Mouse (Mus musculus) activated CD4-positive, CD25-positive, alpha-beta regulatory T cell, adult 4 months (primary cell): ENCODE measurements at regions not wholly inside any gene's neighbourhood (a gene's known extent, or its start where the extent isn't known, plus 50 kb on each side); places are given as distances from the start of the nearest gene placed in this dataset.

Experiments used
- ATAC-seq: one replicate; pipeline ENCODE4 v1.8.0; 2017

DNA sequence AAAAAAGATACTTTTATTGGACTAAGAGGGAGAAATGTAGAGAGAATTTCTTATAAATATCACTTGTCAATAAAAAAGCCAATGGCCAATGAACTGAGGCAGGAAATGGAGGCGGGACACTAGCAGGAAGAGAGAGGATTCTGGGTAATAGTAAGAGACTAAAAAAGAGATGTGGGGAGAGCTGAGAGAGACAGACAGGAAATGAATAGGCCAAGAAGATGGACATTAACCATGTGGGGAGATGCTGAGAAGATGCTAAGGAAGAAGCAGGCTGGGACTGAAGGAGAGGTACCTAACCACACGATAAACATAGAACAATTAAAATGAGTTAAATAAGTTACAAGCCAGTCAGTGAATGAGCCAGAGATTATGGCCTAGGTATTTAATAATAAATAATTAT, 181.0 kb upstream of the Nfe2l3 start:
- no peak for ATAC-seq

DNA sequence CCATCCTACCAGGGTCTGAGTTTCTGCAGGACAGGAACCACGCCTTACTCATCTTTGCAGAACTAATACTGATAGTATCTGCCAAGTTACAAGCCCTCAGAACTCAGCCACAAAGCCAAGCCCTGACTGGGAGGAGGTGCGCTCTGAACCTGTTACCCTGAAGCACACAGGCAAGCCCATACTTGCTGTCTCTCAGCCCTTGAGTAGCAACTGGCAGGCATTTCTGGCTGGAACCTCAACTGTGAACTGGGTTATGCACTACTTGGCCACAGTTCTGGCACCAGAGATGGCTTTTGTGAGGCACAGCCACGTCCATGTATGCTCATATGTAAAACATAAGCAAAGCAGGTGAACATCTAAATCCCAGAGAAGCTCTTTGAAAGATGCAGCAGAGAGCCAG, 179.7 kb upstream of the Nfe2l3 start:
- ATAC-seq = no peak

DNA sequence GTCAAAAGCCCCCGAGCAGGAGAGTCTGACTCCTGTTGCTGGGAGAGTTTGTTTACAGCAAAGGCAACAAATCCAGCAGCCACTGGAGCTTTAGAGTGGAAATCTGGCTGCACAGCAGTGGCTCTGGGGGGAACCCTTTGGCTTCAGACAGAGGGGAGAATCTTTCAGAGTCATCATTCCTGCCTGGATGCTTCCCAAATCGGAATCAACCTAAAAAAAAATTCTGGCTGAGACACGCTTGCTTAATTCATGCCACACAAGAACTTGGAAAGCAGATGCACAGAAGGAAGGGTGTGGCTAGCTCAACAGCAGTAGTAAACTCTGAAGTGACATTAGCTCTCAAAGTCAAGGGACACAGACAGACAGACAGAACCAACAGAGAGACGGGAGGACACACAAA, 175.8 kb upstream of the Nfe2l3 start:
- no peak for ATAC-seq

DNA sequence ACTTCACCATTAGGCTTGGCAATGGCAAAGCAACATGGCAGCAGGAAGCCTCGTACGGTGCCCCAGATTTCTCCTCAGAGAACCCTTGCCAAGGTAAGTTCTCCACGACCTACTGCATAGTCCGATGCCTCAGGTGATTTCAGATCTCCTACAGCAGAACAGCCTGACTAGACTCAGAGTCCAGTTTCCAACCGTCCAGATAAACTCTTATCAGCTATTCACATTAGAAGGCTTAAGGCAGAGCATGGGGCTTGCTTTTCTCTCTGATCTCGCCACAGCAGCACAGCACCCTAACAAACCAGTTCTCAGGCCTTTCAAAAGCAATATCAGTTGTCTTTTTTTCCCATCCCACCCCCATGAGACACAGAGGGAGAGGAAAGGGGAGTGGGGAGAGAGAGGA, 174.9 kb upstream of the Nfe2l3 start:
- no peak for ATAC-seq

DNA sequence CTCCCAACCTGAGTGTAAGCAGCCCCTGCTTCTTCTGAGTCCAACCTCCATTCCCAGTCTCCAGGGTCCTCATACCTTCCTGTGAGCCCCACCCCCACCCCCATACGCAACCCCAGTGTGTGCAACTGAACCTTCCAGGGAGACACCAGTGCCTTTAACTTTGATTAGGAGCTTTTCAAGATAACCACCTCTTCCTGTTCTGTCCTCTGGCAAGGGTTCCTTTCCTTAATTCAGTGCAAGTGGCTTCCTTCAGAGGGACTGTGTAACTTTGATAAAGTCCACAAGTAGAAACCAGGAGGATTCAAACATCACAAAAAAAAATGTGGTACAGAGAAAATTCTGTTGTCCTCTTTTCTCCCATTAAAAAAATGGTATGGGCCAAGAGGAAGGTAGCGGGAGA, 174.2 kb upstream of the Nfe2l3 start:
- ATAC-seq = no peak

DNA sequence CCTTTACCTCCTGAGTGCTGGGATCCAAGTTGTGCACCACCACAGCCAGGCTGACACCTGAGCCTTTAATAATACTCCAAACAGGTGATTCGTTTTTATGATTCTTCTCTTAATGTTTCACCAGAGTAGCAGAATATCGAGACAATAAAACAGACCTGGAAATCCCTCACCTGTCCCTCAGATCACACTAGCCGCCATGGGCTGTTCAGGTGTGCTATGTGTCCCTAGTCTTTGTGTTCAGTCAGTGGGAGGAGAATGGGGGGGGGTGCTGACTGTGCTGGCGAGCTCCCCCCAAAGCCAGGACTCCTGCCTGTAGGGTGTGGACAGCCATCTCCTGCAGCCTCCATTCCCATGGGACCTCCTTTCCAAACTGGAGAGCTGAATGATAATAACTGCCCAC, 168.9 kb upstream of the Nfe2l3 start:
- ATAC-seq = no peak

DNA sequence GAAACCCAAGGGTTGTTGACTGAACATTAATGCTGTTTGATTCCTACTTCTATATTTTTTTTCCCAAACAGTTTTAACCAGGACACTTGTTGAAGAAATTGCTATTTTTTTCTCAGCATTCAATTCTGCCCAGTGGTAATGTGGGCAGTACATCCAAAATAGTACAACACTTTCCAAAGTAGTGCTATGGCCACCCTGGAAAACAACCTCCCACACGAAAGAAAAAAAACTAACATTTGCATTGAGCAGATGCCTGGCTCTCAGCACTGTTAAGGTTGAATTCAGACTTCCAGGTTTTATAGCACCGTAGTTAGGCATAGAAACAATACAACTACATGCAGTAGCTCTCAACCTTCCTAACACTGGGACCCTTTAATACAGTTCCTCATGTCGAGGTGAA, 167.1 kb upstream of the Nfe2l3 start:
- no peak for ATAC-seq

DNA sequence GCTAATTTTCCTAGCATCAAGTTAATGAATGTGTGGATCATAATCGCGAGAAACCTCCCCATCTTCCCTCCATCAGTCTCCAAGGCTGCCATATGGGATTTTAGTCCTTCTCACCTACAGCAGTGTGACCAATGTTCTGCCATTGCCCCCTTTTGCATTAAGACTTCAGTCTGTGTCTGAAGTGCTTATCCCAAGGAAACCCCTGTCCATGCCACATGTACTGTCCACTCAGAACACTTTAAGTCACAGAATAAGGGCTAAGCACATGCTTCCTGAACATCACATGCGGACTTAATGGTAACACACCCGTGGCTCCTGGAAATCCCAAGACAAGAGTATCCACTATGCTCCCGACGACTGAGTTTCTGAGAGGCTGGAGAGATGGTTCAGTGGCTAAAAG, 165.7 kb upstream of the Nfe2l3 start:
- ATAC-seq = no peak

DNA sequence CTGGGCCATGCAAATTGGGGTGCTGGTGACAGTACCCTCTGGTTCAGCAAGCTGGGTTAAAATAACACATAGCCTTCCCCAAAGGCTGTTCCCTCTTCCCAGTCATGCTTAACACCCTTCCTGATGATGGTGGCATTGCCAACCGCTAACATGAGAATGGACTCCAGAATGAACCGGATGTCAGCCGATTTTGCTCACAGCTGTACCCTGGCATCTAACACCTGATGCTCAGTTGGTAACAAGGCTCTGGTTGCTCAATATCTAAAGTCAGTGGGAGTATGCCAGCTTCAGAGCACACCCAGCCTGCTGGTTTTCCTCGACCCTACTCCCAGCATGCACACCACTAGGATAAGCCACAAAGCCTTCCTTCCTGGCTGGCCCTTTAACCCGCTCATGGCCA, 164.6 kb upstream of the Nfe2l3 start:
- ATAC-seq = no peak

DNA sequence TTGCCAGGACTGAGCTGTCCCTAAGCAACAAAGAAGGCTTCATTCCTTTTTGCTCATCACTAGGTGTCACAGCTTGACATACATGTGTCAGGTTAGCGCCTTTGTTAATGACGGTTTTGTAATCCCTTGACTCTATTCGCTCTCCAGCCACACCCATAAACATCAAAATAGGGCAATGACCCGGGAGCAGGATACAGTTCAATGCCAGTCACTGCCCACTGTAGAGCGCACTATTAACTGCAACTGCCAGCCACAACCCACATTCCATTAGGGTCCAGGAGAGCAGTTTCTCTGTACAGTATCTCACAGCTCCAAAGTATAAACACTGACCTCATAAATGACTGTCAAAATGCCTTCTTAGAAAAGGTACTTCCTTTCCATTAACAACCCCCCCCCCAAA, 163.5 kb upstream of the Nfe2l3 start:
- ATAC-seq = no peak

DNA sequence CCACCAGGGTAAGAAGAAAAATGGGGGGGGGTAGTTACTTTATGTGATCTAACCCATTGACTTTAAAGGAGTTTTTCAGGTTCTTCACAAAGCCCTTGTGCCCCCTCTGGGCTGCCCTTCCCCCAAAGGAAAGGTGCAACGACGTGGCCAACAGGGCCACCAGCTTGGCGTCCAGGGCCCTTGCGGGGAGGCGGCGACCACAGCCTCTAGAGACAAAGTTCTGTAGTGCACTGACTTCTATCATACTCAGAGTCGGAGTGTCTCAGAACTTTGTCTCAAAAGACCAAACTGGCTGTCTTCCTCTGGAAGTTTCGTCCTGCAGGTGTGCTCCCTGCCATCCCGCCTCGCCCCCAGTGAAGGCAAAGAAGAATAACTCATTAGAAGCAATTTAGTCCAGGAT, 162.9 kb upstream of the Nfe2l3 start:
- ATAC-seq = no peak

DNA sequence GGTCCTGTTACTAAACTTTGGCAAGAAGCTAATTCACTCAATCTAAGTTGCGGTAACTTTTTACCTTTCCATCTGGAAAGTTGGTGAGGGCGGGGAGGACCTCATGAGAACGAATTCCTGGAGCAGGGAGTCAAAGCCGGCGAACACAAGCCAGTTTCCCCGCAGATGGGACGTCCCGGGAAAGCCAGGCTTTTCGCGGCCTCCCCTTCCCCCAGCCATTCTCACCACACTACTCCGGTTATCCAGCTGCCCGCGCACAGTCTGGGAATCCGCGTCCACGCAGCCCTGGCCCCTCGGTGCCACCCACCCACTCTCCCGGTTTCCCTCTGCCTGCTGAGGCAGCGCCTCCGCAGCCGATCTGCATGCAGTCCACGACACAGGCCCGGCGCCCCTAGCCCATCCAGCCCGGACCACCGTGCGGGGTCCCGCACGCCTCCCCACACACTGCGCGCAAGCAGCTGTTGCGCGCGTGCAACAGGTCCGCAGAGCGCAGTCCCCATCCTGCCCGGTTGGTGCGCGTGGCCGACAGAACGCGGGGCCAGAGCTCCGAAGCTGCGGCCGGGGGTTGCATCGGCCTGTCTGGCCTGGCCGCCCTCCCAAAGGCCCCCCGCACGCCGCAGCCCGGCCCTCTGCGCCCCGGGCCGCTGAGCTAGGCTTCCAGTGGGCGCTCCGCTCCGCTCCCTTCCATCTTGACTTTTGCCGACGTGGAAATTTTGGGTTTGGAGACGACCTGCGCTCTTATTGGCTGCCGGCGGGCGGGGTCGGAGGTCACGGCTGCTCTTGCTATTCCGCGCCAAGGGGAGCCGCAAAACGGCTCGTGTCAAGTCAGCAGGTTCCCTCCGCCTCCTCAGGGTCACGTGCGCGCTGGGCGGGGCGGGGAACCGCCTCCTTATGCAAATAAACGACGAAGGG, 162.0 kb upstream of the Nfe2l3 start:
- ATAC-seq = peak; percentile 81

DNA sequence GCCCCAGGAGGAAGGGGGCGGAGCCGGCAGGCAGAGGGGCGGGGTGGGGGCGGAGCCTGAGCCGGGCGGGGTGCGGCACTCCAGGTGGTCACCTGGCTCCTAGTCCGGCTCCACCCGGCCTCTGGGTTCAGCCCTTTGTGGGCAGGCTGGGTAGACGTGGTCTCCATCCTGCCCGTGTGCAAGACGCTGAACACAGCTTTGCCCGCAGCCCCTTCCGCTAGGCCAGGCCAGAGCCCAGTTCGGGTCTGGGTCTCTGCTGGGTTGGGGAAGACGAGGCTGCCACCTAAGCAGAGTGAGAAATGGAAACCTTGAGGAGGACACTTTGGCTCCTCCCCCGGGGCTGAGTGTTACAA, 161.4 kb upstream of the Nfe2l3 start:
- ATAC-seq = peak; percentile 11

DNA sequence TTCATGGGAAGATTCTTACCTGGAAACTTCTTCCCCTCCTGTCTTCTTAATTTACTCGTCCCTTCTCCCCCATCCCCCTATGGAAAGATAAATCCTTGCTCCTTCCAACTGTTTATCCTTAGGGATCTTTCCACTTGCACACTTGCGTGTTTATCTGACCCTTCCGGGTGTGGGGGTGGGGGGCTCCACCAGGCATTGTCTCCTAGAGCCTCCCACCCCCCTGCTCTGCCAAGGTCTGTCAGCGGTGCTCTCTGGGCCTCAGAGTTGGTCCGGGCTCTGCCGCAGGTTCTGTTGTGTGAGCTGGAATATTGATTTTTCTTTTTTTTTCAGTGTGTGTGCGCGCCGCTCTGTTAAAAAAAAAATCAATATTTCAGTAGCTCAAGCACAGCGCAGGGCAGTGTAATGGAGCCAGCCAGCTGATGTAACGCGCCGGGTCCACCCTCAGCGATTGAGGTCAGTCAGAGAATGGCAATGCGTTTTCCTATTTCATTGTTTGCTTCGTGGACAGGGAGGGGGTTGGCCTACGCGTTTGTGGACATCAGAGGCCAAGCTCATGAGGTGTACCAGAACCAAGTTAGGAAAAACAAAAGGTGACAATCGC, 160.2 kb upstream of the Nfe2l3 start:
- no peak for ATAC-seq

DNA sequence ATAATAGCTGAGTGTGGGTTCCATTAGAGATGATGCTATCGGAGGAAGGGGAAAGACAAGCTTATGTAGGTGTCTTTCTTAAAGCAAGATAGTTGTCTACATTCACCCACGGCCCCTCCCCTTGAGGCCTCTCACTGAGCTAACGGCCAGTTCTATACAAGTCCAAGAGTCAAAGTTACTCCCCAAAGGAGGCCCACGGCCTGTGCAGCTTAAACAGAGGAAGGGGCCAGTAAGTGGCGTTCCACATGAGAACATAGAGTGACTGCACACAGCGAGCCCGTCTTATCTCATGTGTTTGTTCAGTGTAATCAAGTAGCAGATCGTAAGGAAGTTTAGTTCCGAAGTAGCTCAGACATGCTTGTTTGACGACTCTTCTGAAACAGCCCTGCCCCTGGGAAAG, 153.0 kb upstream of the Nfe2l3 start:
- ATAC-seq = no peak

DNA sequence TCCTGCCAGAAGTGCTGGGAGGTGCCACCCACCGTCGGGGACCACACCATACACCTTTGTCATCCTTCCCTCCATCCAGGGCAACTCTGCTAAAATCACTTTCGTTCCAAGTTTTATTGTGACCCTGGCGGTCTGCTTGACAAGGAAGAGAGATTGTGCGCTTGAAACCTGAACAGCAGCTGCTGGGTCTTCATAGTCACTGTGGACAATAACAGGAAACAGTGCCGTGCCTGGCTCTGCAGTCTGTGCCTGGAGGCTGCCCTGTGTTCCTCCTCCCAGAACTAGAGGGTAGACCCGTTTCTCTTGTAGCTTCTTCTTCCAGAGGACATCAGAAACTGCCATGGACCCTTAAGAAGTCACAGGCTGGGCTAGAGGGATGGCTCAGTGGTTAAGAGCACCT, 152.2 kb upstream of the Nfe2l3 start:
- ATAC-seq = no peak

DNA sequence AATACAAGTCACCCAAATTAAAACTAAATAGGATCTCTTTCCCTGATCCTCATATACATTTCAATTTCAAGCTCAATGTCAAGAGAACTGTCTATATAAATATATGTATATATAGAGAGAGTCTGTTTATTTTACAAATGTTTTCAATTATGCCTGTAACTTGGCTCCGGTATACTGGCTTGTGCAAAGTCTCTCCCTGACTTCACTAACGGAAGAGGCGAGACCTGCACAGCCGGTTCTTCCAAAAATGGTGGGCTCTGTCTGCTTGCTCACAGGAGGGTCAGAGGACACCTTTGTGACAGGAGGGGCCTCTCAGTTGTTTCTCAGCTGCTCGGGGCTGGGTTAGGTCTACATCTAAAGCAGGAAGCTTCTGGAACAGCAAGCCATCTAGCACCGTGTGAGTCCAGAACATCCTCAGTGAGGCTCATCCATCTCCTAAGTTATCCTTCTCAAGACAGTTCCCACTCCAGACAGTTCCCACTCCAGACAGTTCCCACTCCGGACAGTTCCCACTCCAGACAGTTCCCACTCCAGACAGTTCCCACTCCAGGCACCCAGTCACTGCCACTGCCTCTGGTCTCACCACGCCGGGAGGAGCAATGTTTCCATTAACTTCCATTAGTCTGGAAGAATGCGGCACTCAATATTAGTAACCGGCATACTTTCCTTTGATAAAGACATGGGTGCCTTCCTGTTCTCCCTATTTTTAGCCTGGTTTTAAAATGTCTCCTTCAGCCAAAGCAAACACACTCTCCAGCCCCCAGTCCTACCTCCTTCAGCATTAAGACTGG, 148.4 kb upstream of the Nfe2l3 start:
- no peak for ATAC-seq

DNA sequence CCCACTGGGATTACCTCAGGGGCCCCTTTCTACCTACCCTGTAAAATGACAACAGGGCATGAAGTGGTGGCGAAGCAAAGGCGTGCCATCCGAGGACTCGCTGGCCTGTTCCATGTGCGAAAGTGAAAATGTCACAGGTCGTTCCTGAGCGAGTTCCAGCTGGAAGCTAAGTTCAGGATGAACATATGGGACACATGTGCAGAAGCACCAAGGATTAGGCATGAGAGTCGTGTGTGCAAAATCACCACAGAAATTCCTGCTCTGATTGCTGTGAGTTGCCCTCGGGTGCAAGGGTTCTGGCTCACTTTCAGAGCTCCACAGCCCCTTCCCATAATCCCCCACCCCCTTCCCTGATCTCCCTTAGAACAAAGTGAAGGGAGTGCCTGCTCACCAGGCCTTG, 147.6 kb upstream of the Nfe2l3 start:
- ATAC-seq = no peak

DNA sequence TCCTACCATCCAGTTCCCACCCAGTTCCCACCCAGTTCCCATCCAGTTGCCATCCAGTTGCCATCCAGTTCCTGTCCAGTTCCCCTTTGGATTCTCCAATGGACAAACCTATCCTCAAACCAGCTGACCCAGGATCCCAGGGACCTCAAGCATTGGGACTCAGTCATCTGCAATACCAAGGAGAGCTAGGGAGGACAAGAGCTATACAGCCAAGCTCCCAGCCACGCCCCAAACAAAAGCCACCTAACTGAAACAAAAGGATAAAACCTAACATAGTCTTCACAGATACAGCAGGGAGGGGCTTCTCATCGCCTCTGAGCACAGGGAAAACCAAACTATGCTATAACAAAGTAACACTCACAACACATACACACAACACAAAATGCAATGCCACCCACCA, 145.6 kb upstream of the Nfe2l3 start:
- no peak for ATAC-seq

DNA sequence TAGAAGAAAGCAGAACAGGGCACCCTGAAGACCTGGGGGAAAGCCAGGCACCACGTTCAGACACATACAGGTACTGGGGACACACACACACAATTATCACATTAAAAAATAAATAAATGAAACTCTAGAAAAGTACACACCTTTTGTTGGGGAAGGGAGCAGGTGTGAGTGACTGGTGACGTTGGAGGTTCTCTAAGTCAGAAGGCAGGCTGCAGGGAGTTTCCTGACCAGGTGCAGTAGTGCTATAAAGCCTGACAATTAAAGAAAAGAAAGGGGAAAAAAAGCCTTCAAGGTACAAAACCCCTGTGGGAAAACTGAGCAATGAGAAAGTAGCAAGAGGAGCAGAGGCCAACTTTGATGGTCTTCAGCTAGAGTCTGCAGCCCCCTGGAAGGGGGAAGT, 145.1 kb upstream of the Nfe2l3 start:
- ATAC-seq = peak; percentile 48

DNA sequence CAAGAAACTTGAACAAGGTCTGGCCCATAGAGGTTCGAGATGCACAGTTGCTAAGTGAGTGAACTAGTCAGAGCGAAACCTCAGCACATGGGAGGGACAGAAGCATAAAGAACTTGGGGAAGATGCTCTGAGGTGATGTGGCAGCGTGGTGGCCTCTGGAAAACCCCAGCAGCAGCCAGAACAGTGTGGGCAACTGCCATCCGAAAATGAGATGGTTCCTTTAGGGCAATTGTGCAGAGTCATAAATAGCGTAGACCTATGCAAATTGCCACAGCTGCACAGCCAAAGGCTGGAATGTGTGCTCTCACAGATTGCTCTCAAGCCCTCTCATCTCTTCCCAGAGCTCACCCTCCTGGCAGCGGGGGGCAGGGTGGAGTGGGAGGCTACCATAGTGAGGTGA, 144.7 kb upstream of the Nfe2l3 start:
- peak; percentile 82 for ATAC-seq

DNA sequence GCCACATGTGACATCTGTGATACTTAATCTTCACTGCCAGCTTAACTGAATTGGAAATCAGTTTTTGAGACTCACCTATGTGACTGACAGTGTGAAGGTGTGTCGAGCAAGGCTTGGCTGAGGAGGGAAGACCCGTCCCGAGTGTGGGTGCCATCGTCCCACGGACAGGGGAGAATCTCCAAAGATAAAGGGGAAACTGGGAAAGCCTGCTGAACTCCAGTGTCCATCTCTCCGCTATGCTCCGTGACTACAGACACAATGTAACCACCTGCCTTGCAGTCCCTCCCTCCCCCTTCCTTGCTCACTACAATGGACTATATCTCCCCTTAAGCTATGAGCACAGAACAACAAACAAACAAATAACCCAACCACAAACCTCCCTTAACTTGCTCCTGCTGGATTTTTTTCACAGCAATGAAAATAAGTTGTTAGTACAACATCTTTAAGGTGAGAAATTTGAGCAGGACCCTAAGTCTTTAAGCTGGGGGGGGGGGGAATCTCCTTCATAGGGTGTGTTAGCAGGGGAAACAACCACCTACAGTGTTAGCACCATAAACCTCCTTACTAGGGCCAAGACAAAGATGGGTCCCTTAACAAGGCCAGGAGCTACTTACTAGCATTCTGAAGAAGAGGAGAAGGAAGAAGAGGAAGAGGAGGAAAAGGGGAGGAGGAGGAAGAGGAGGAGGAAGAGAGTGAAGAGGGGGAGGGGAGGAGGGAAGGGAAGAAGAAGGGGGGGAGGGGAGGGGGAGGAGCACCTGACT, 144.0 kb upstream of the Nfe2l3 start:
- no peak for ATAC-seq

DNA sequence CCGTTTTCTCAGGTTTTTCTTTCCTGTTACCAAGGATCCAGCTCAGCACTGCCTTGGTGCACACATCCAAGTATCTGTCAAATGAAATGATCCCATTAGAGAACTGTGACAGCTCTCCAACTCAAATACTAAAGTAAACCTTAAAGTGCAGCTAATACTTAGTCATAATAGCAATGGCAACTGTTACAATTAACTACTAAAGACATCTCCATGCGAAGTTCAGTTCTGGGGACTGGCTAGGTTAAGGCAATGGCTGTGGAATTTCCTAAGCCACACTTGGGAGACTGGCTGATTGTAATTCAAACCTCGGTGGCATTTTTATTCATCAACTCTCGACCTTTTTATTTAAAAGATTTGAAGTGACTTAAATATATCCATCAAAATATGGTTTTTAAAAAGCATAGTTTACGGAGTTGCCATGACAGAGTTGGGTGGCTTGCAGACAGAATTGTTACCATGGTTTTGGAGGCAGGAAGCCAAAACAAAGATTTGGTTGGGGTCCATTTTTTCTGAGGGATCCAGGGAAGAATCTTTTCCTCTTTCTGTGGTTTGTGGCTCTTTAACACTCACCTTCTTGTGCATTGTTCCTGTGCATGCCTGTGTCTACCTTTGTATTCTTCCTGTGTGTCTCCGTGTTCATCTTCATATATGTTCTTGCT, 143.3 kb upstream of the Nfe2l3 start:
- no peak for ATAC-seq
